Mouse (Mus musculus) Patski (cell line): Measurements from ENCODE around the gene Lgals4. TPM values are rescaled to one million over a fixed set of nuclear protein-coding genes. Genes with fewer than 3 reads are reported as not detected.

ENCODE experiments used
- ATAC-seq: fragments of 100-300 bp; one replicate; pipeline ENCODE4 v1.8.0; 2021
- CTCF ChIA-PET: fragments of 350-600 bp; sonication (Branson Sonifier 250); formaldehyde crosslinking; loops from one replicate; lab custom pipeline; 2022; ENCODE audit warnings: inconsistent platforms; lab: Charles Lee
- POLR2A ChIA-PET: fragments of 350-600 bp; sonication (Branson Sonifier 250); formaldehyde crosslinking; loops from one replicate; lab custom pipeline; 2022; ENCODE audit warnings: antibody characterized with exemption, inconsistent platforms; lab: Charles Lee
- DNase-seq: peaks from one replicate; pipeline ENCODE4 v3.0.0-alpha.2; 2011; ENCODE audit warnings: low read depth, low spot score
- H3K27me3 ChIP-seq: fragments of 371-371 bp; one replicate; pipeline ENCODE4 v1.5.1; 2021
- CTCF ChIP-seq: fragments of 100-300 bp; IDR thresholded peaks from one replicate; pipeline ENCODE4 v1.5.1; 2021
- in situ Hi-C: fragments of 300-500 bp; cut with MboI; formaldehyde crosslinking; loops from 3 replicates; pipeline ENCODE4 v1.11.1; 2018; ENCODE audit warnings: low pct_unique_long_range_greater_than_20kb, mixed read lengths
- polyA plus RNA-seq: library from polyadenylated mRNA; unstranded; gene quantifications from one replicate; pipeline ENCODE4 v1.2.3, GENCODE M21; 2021

Gene Lgals4
- polyA plus RNA-seq, 1 experiment from 2014 or later: 4.1 TPM

- ATAC-seq (peak; percentile 14), DNase-seq (no peak)
- H3K27me3 ChIP-seq: no peaks in the 10 kb centered on the region
- no peak for TF ChIP-seq CTCF
- ChIA-PET CTCF (interaction anchor here (0.9 to 1.4 kb wide), 2 partner anchors 17 to 25 kb away, joined by 3 read pairs; no protein-coding TSS in a partner anchor), POLR2A (interaction anchor here (1.0 to 3.5 kb wide), 4 partner anchors 9 to 31 kb away, joined by 3 to 22 read pairs (median 4); no protein-coding TSS in a partner anchor)
- in situ Hi-C loops: loop anchor here (10.0 kb wide), 1 partner anchor 1734 kb away; the partner anchor contains the start of genes Hspb6, Lin37 and Proser3
Observed at GRCm38 (mm10) chr7:28820358-28821260, 13.0 kb upstream of the Lgals4 start.

GRCm38 (mm10) chr7:28821261-28821831 is 12.3 kb upstream of the Lgals4 start:
- no peaks in the 10 kb centered on the region for H3K27me3 ChIP-seq
- CTCF ChIA-PET: interaction anchor here (1.4 kb wide), 1 partner anchor 18 kb away, joined by 3 read pairs; no protein-coding TSS in a partner anchor
- ATAC-seq (peak; percentile 36), DNase-seq (no peak)
- in situ Hi-C loops: loop anchor here (10.0 kb wide), 1 partner anchor 1733 kb away; the partner anchor contains the start of genes Hspb6, Lin37 and Proser3
- TF ChIP-seq CTCF: no peak
- POLR2A ChIA-PET: interaction anchor here (1.0 to 3.5 kb wide), 3 partner anchors 10 to 31 kb away, joined by 3 to 22 read pairs (median 5); no protein-coding TSS in a partner anchor

GRCm38 (mm10) chr7:28822556-28822955 is 11.1 kb upstream of the Lgals4 start:
- in situ Hi-C loops: loop anchor here (10.0 kb wide), 1 partner anchor 1732 kb away; the partner anchor contains the start of genes Hspb6, Lin37 and Proser3
- no peak for ATAC-seq
- H3K27me3 ChIP-seq: no peaks in the 10 kb centered on the region
- no peak for TF ChIP-seq CTCF
- CTCF ChIA-PET: no interaction called here
- no peak for DNase-seq
- POLR2A ChIA-PET: no interaction called here

- ChIA-PET POLR2A (interaction anchor here (0.8 kb wide), 1 partner anchor 12 kb away, joined by 3 read pairs; no protein-coding TSS in a partner anchor), CTCF (no interaction called here)
- ATAC-seq (no peak), DNase-seq (no peak)
- no peak for TF ChIP-seq CTCF
- H3K27me3 ChIP-seq: no peaks in the 10 kb centered on the region
- in situ Hi-C loops: loop anchor here (10.0 kb wide), 1 partner anchor 1732 kb away; the partner anchor contains the start of genes Hspb6, Lin37 and Proser3
Observed at GRCm38 (mm10) chr7:28822993-28823903, 10.4 kb upstream of the Lgals4 start.

- no peak for DNase-seq
- no peaks in the 10 kb centered on the region for H3K27me3 ChIP-seq
- CTCF ChIA-PET: no interaction called here
- POLR2A ChIA-PET: interaction anchor here (0.8 kb wide), 1 partner anchor 13 kb away, joined by 3 read pairs; no protein-coding TSS in a partner anchor
- TF ChIP-seq CTCF: no peak
- in situ Hi-C loops: loop anchor here (10.0 kb wide), 1 partner anchor 1731 kb away; the partner anchor contains the start of genes Hspb6, Lin37 and Proser3
- no peak for ATAC-seq
Observed at GRCm38 (mm10) chr7:28823932-28824331, 9.7 kb upstream of the Lgals4 start.

GRCm38 (mm10) chr7:28824941-28825685 is 8.5 kb upstream of the Lgals4 start, which contains the start of gene Ech1:
Ech1 (plus strand) TSS chr7:28825217.
- no peaks in the 10 kb centered on the region for H3K27me3 ChIP-seq
- DNase-seq (no peak), ATAC-seq (peak; percentile 41)
- no peak for TF ChIP-seq CTCF
- in situ Hi-C loops: loop anchor here (5.0 to 10.0 kb wide), 2 partner anchors 42 to 1730 kb away; partner anchors contain the start of genes Hspb6, Lin37 and Proser3
- POLR2A ChIA-PET: interaction anchor here (0.6 kb wide), 1 partner anchor 46 kb away, joined by 3 read pairs; no protein-coding TSS in a partner anchor
- CTCF ChIA-PET: interaction anchor here (1.4 to 3.6 kb wide), 2 partner anchors 15 to 43 kb away, joined by 4 to 11 read pairs; no protein-coding TSS in a partner anchor

GRCm38 (mm10) chr7:28825686-28826401 is 7.8 kb upstream of the Lgals4 start:
- ChIA-PET POLR2A (no interaction called here), CTCF (interaction anchor here (1.4 to 3.6 kb wide), 2 partner anchors 16 to 42 kb away, joined by 4 to 11 read pairs; no protein-coding TSS in a partner anchor)
- DNase-seq: no peak
- no peaks in the 10 kb centered on the region for H3K27me3 ChIP-seq
- in situ Hi-C loops: loop anchor here (5.0 to 10.0 kb wide), 2 partner anchors 41 to 1729 kb away; partner anchors contain the start of genes Hspb6, Lin37 and Proser3
- no peak for ATAC-seq
- TF ChIP-seq CTCF: no peak

- no peak for TF ChIP-seq CTCF
- ChIA-PET CTCF (interaction anchor here (1.0 to 3.6 kb wide), 2 partner anchors 15 to 42 kb away, joined by 3 to 11 read pairs; no protein-coding TSS in a partner anchor), POLR2A (no interaction called here)
- in situ Hi-C loops: loop anchor here (5.0 to 10.0 kb wide), 2 partner anchors 41 to 1728 kb away; partner anchors contain the start of genes Hspb6, Lin37 and Proser3
- no peak for DNase-seq
- no peaks in the 10 kb centered on the region for H3K27me3 ChIP-seq
- no peak for ATAC-seq
Observed at GRCm38 (mm10) chr7:28826402-28826772, 7.3 kb upstream of the Lgals4 start.
